Mouse (Mus musculus) megakaryocyte, embryonic 14.5 days (primary cell): Measurements from ENCODE around the gene Pip5k1b.

Experiments used
- FLI1 ChIP-seq: IDR thresholded peaks from 2 replicates; pipeline ENCODE4 v1.6.1; 2012; ENCODE audit warnings: low read length, inconsistent platforms, mixed read lengths
- GATA1 ChIP-seq: IDR thresholded peaks from 3 replicates; pipeline ENCODE4 v1.6.1; 2012; ENCODE audit warnings: mixed read lengths, low read length, inconsistent platforms, borderline replicate concordance

GRCm38 (mm10) chr19:24468616-24469015, 87.1 kb downstream of the Pip5k1b start:
- no peak for TF ChIP-seq GATA1
- no peak for TF ChIP-seq FLI1
